Mouse (Mus musculus) heart, embryonic 11.5 days (tissue): ENCODE measurements around the gene Tmem247. TPM values are rescaled to one million over a fixed set of nuclear protein-coding genes. Genes with fewer than 3 reads are reported as not detected.

Experiments
- ATAC-seq: fragments of 200-750 bp; cut with Nextera tagmentation; replicated peaks from 2 replicates; pipeline ENCODE4 v1.8.0; 2017; ENCODE audit warnings: moderate library complexity; ENCODE audit not compliant: insufficient number of reproducible peaks, low FRiP score, low TSS enrichment
- H3K27ac ChIP-seq: fragments of 300-500 bp; sonication (generic); 2 replicates; pipeline ENCODE4 v1.5.1; 2014; ENCODE audit warnings: mild to moderate bottlenecking, low read depth, low read length
- H3K27me3 ChIP-seq: fragments of 300-500 bp; sonication (generic); 2 replicates; pipeline ENCODE4 v1.6.1; 2014; ENCODE audit warnings: mild to moderate bottlenecking, low read length, mixed read lengths; ENCODE audit not compliant: control insufficient read depth, insufficient read depth
- H3K36me3 ChIP-seq: fragments of 300-500 bp; sonication (generic); 2 replicates; pipeline ENCODE4 v1.6.1; 2014; ENCODE audit warnings: mild to moderate bottlenecking, low read length, moderate library complexity, mixed read lengths; ENCODE audit not compliant: control insufficient read depth, insufficient read depth
- H3K4me1 ChIP-seq: fragments of 300-500 bp; sonication (generic); 2 replicates; pipeline ENCODE4 v1.6.1; 2014; ENCODE audit warnings: low read length; ENCODE audit not compliant: control insufficient read depth, insufficient read depth
- H3K4me2 ChIP-seq: fragments of 300-500 bp; sonication (generic); 2 replicates; pipeline ENCODE4 v1.6.1; 2014; ENCODE audit warnings: mild to moderate bottlenecking, moderate library complexity
- H3K4me3 ChIP-seq: fragments of 300-500 bp; sonication (generic); 2 replicates; pipeline ENCODE4 v1.5.1; 2014; ENCODE audit warnings: low read depth, low read length
- H3K9ac ChIP-seq: fragments of 300-500 bp; sonication (generic); 2 replicates; pipeline ENCODE4 v1.6.1; 2014; ENCODE audit warnings: mild to moderate bottlenecking, low read depth, low read length, moderate library complexity
- H3K9me3 ChIP-seq: fragments of 300-500 bp; sonication (generic); replicated peaks from 2 replicates; pipeline ENCODE4 v1.6.1; 2016; ENCODE audit warnings: low read length; ENCODE audit not compliant: control insufficient read depth
- WGBS: fragments of 180-500 bp; shearing (Covaris S2); extraction: QIAGEN DNeasy Blood & Tissue Kit; methylation state at CpG from one replicate; pipeline ENCODE4 v1.1.7; 2014; ENCODE audit not compliant: insufficient replicate concordance; 5-methylcytosine and 5-hydroxymethylcytosine counted together
- polyA plus RNA-seq: library from polyadenylated mRNA; unstranded; fragments of >200 nt; fragmentation: Nextera tagmentation; extraction: Ambion mirVana; gene quantifications from 2 replicates; pipeline ENCODE4 v1.2.1, GENCODE M21; 2014

The Tmem247 gene
- polyA plus RNA-seq, 1 experiment from 2014 or later = not detected

GRCm38 (mm10) chr17:86899821-86900220 is 17.3 kb upstream of the Tmem247 start:
- no peaks in the 10 kb centered on the region for H3K9me3 ChIP-seq
- WGBS = 81% methylated on average over 5 of the region's 5 CpGs
- ATAC-seq = no peak
- peaks cover 13% of the 10 kb centered on the region for H3K4me1 ChIP-seq
- no peaks in the 10 kb centered on the region for H3K36me3 ChIP-seq
- H3K9ac ChIP-seq = no peak overlapping the region
- H3K4me3 ChIP-seq = no peak overlapping the region
- H3K27ac ChIP-seq = no peak overlapping the region
- H3K27me3 ChIP-seq = no peaks in the 10 kb centered on the region
- no peak overlapping the region for H3K4me2 ChIP-seq

GRCm38 (mm10) chr17:86900564-86900963 is 16.6 kb upstream of the Tmem247 start:
- no peak overlapping the region for H3K4me3 ChIP-seq
- H3K4me2 ChIP-seq = no peak overlapping the region
- H3K4me1 ChIP-seq = peaks cover 18% of the 10 kb centered on the region
- H3K9ac ChIP-seq = no peak overlapping the region
- 79% methylated on average over 5 of the region's 5 CpGs for WGBS
- no peak overlapping the region for H3K27ac ChIP-seq
- ATAC-seq = no peak
- no peaks in the 10 kb centered on the region for H3K36me3 ChIP-seq
- H3K27me3 ChIP-seq = no peaks in the 10 kb centered on the region
- no peaks in the 10 kb centered on the region for H3K9me3 ChIP-seq

GRCm38 (mm10) chr17:86902399-86903067 is 14.6 kb upstream of the Tmem247 start:
- Histone ChIP-seq H3K27me3 (no peaks in the 10 kb centered on the region), H3K36me3 (no peaks in the 10 kb centered on the region), H3K9me3 (no peaks in the 10 kb centered on the region), H3K9ac (no peak overlapping the region), H3K4me2 (no peak overlapping the region), H3K4me3 (no peak overlapping the region), H3K27ac (no peak overlapping the region), H3K4me1 (peaks cover 23% of the 10 kb centered on the region)
- ATAC-seq = no peak
- 86% methylated on average over 14 of the region's 14 CpGs for WGBS

GRCm38 (mm10) chr17:86903596-86903995 is 13.6 kb upstream of the Tmem247 start:
- H3K9ac ChIP-seq = no peak overlapping the region
- peaks cover 23% of the 10 kb centered on the region for H3K4me1 ChIP-seq
- no peaks in the 10 kb centered on the region for H3K9me3 ChIP-seq
- H3K4me2 ChIP-seq = no peak overlapping the region
- no peak overlapping the region for H3K4me3 ChIP-seq
- no peak for ATAC-seq
- 24% methylated on average over 7 of the region's 7 CpGs for whole genome bisulfite sequencing
- no peak overlapping the region for H3K27ac ChIP-seq
- H3K27me3 ChIP-seq = no peaks in the 10 kb centered on the region
- H3K36me3 ChIP-seq = no peaks in the 10 kb centered on the region

GRCm38 (mm10) chr17:86904206-86904605 is 12.9 kb upstream of the Tmem247 start:
- H3K4me3 ChIP-seq = no peak overlapping the region
- H3K27ac ChIP-seq = no peak overlapping the region
- H3K4me1 ChIP-seq = peaks cover 23% of the 10 kb centered on the region
- no peaks in the 10 kb centered on the region for H3K36me3 ChIP-seq
- no peaks in the 10 kb centered on the region for H3K27me3 ChIP-seq
- no peak overlapping the region for H3K9ac ChIP-seq
- H3K9me3 ChIP-seq = no peaks in the 10 kb centered on the region
- 60% methylated on average over 3 of the region's 3 CpGs for WGBS
- ATAC-seq = no peak
- H3K4me2 ChIP-seq = no peak overlapping the region

- Histone ChIP-seq H3K4me3 (no peak overlapping the region), H3K9me3 (no peaks in the 10 kb centered on the region), H3K36me3 (no peaks in the 10 kb centered on the region), H3K27me3 (no peaks in the 10 kb centered on the region), H3K9ac (no peak overlapping the region), H3K27ac (peak overlapping the region; percentile 43), H3K4me1 (peaks cover 23% of the 10 kb centered on the region), H3K4me2 (peak overlapping the region; percentile 29)
- WGBS = 22% methylated on average over 19 of the region's 19 CpGs
- no peak; the same call in 1 of the 2 replicates for ATAC-seq
These were observed 11.6 kb upstream of the Tmem247 start for GRCm38 (mm10) chr17:86905297-86906135.

- Histone ChIP-seq H3K27me3 (no peaks in the 10 kb centered on the region), H3K27ac (peak overlapping the region; percentile 43; the same call in 1 of the 2 replicates), H3K36me3 (no peaks in the 10 kb centered on the region), H3K4me1 (peaks cover 23% of the 10 kb centered on the region), H3K4me3 (no peak overlapping the region), H3K4me2 (peak overlapping the region; percentile 29; the same call in 1 of the 2 replicates), H3K9me3 (no peaks in the 10 kb centered on the region), H3K9ac (no peak overlapping the region)
- WGBS = 4% methylated on average over 9 of the region's 9 CpGs
- ATAC-seq = no peak
These were observed 11.0 kb upstream of the Tmem247 start for GRCm38 (mm10) chr17:86906136-86906461.

GRCm38 (mm10) chr17:86906601-86907000 is 10.5 kb upstream of the Tmem247 start:
- no peak for ATAC-seq
- 25% methylated on average over 6 of the region's 6 CpGs for WGBS

More at GRCm38 (mm10) chr17:86906601-86907000, 10.5 kb upstream of the Tmem247 start:
- peaks cover 26% of the 10 kb centered on the region for H3K4me1 ChIP-seq
- H3K36me3 ChIP-seq = no peaks in the 10 kb centered on the region
- no peak overlapping the region for H3K9ac ChIP-seq
- no peak overlapping the region for H3K27ac ChIP-seq
- no peaks in the 10 kb centered on the region for H3K27me3 ChIP-seq
- no peak overlapping the region for H3K4me3 ChIP-seq
- H3K9me3 ChIP-seq = no peaks in the 10 kb centered on the region
- H3K4me2 ChIP-seq = no peak overlapping the region
